Mouse (Mus musculus): Measurements from ENCODE around the gene Tyw1.

DNA sequence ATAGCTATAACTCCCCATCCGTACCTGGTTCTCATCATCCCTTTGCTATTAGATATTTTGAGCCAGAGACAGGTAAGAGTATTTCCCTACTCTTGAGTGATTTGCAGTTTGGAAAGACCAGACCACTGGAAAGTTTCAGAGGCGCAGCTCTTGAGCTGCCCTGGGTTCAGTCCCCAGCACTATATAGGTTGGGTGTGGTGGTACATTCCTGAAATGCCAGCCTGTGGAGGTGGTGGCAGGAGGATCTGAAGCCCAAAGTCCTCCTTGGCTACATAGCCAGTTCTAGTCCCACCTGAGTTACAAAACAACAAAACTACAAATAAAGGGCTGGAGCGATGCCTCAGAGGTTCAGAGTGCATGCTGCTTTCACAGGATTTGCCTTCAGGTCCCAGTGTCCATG, 28.6 kb upstream of the Tyw1 start:
- no peak for TF ChIP-seq CTCF (IDR thresholded peaks at IDR 0.05; ENCODE audit: extremely low read depth, insufficient read depth, low read length)
- TF ChIP-seq POLR2A (IDR thresholded peaks at IDR 0.05; ENCODE audit: extremely low read depth, insufficient read depth, low read length): no peak

All from cortical plate, adult 2 months (tissue).